Mouse (Mus musculus) lung, embryonic 15.5 days (tissue): ENCODE measurements around the gene Rcc2. TPM values are rescaled to one million over a fixed set of nuclear protein-coding genes. Genes with fewer than 3 reads are reported as not detected.

Source experiments
- ATAC-seq: fragments of 200-750 bp; cut with Nextera tagmentation; 2 replicates; pipeline ENCODE4 v1.8.0; 2017; ENCODE audit warnings: moderate number of reproducible peaks, borderline replicate concordance; ENCODE audit not compliant: low FRiP score, low TSS enrichment; ENCODE audit errors: extremely low read depth
- H3K27ac ChIP-seq: fragments of 300-500 bp; sonication (generic); 2 replicates; pipeline ENCODE4 v1.5.1; 2015; ENCODE audit warnings: moderate library complexity, mild to moderate bottlenecking, inconsistent platforms
- H3K27me3 ChIP-seq: fragments of 300-500 bp; sonication (generic); 2 replicates; pipeline ENCODE4 v1.6.1; 2015; ENCODE audit warnings: inconsistent platforms
- H3K36me3 ChIP-seq: fragments of 300-500 bp; sonication (generic); 2 replicates; pipeline ENCODE4 v1.6.1; 2015; ENCODE audit warnings: inconsistent platforms
- H3K4me1 ChIP-seq: fragments of 300-500 bp; sonication (generic); 2 replicates; pipeline ENCODE4 v1.6.1; 2015; ENCODE audit warnings: inconsistent platforms
- H3K4me2 ChIP-seq: fragments of 300-500 bp; sonication (generic); 2 replicates; pipeline ENCODE4 v1.6.1; 2015; ENCODE audit warnings: inconsistent platforms, mild to moderate bottlenecking, moderate library complexity
- H3K4me3 ChIP-seq: fragments of 300-500 bp; sonication (generic); 2 replicates; pipeline ENCODE4 v1.5.1; 2015; ENCODE audit warnings: mild to moderate bottlenecking, inconsistent platforms
- H3K9ac ChIP-seq: fragments of 300-500 bp; sonication (generic); 2 replicates; pipeline ENCODE4 v1.6.1; 2015; ENCODE audit warnings: inconsistent platforms
- H3K9me3 ChIP-seq: fragments of 300-500 bp; sonication (generic); 2 replicates; pipeline ENCODE4 v1.6.1; 2016; ENCODE audit warnings: inconsistent platforms
- WGBS: fragments of 180-500 bp; shearing (Covaris S2); methylation state at CpG from one replicate; pipeline ENCODE4 v1.1.7; 2015; 5-methylcytosine and 5-hydroxymethylcytosine counted together
- polyA plus RNA-seq: library from polyadenylated mRNA; unstranded; fragments of >200 nt; fragmentation: Nextera tagmentation; extraction: Ambion mirVana; gene quantifications from 2 replicates; pipeline ENCODE4 v1.2.1, GENCODE M21; 2015

Rcc2 gene
- polyA plus RNA-seq, 1 experiment from 2014 or later: 58.0 TPM

GRCm38 (mm10) chr4:140667802-140668201, 32.5 kb upstream of the Rcc2 start:
- Histone ChIP-seq H3K36me3 (no peaks in the 10 kb centered on the region), H3K27me3 (no peaks in the 10 kb centered on the region), H3K27ac (no peak overlapping the region), H3K4me3 (no peak overlapping the region), H3K9me3 (no peaks in the 10 kb centered on the region), H3K4me1 (peaks cover 29% of the 10 kb centered on the region), H3K4me2 (no peak overlapping the region), H3K9ac (no peak overlapping the region)
- 79% methylated on average over 8 of the region's 8 CpGs for WGBS
- ATAC-seq: no peak

- WGBS: 56% methylated on average over 12 of the region's 12 CpGs
- Histone ChIP-seq H3K27me3 (no peaks in the 10 kb centered on the region), H3K9me3 (no peaks in the 10 kb centered on the region), H3K27ac (no peak overlapping the region), H3K36me3 (no peaks in the 10 kb centered on the region), H3K4me1 (peaks cover 3% of the 10 kb centered on the region; the same call in 1 of the 2 replicates), H3K4me3 (no peak overlapping the region), H3K4me2 (no peak overlapping the region), H3K9ac (no peak overlapping the region)
- 0 out of 2 replicates have a peak, but pooled peaks have one; percentile 33 for ATAC-seq
Measured at GRCm38 (mm10) chr4:140673527-140674264, 26.6 kb upstream of the Rcc2 start.

- Histone ChIP-seq H3K4me2 (no peak overlapping the region), H3K9me3 (no peaks in the 10 kb centered on the region), H3K9ac (no peak overlapping the region), H3K4me1 (peaks cover 3% of the 10 kb centered on the region; the same call in 1 of the 2 replicates), H3K27ac (no peak overlapping the region), H3K4me3 (no peak overlapping the region), H3K27me3 (no peaks in the 10 kb centered on the region), H3K36me3 (no peaks in the 10 kb centered on the region)
- peak; percentile 25; the same call in 1 of the 2 replicates for ATAC-seq
- WGBS: 24% methylated on average over 13 of the region's 13 CpGs
Measured at GRCm38 (mm10) chr4:140674345-140674926, 25.9 kb upstream of the Rcc2 start.

- Histone ChIP-seq H3K36me3 (no peaks in the 10 kb centered on the region), H3K4me2 (no peak overlapping the region), H3K4me1 (peaks cover 5% of the 10 kb centered on the region), H3K9me3 (no peaks in the 10 kb centered on the region), H3K9ac (no peak overlapping the region), H3K27me3 (no peaks in the 10 kb centered on the region), H3K27ac (no peak overlapping the region), H3K4me3 (no peak overlapping the region)
- ATAC-seq: no peak; the same call in 1 of the 2 replicates
- 11% methylated on average over 5 of the region's 5 CpGs for WGBS
Measured at GRCm38 (mm10) chr4:140679038-140679437, 21.3 kb upstream of the Rcc2 start.

GRCm38 (mm10) chr4:140679723-140680380, 20.5 kb upstream of the Rcc2 start:
- H3K4me3 ChIP-seq: no peak overlapping the region
- peaks cover 13% of the 10 kb centered on the region for H3K4me1 ChIP-seq
- 21% methylated on average over 18 of the region's 18 CpGs for WGBS
- H3K9ac ChIP-seq: no peak overlapping the region
- no peak overlapping the region for H3K27ac ChIP-seq
- H3K9me3 ChIP-seq: no peaks in the 10 kb centered on the region
- ATAC-seq: 0 out of 2 replicates have a peak, but pooled peaks have one; percentile 36
- H3K4me2 ChIP-seq: peak overlapping the region; percentile 35
- no peaks in the 10 kb centered on the region for H3K36me3 ChIP-seq
- H3K27me3 ChIP-seq: no peaks in the 10 kb centered on the region

DNA sequence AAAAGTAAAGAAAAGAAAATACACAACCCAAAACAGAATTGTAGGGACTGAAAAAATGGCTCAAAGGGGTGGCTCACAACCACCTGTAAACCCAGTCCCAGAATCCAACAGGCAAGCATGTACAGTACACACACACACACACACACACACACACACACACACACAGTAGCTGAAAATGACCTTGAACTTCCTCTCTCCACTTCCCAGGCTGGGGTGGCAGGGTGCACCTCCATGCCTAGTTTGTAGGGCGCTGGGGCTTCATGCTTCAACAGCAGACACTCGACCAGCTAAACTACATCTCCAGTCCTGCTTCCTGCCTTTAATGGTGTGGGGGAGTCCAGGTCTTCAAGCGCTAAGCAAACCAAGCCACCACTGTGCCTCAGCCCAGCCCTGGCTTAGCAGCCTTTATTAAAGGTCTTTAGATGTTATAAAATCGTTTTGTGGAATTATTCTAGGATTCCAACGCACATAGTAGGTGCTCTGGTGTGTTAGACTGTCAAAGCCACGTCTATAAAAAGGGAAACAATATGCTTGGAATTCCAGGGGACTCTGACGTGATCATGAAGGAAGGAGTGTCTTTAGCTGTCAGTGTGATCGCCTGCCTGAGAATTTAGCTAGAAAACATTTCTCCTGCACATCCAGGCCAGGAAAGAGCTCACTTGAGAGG, 19.5 kb upstream of the Rcc2 start:
- Histone ChIP-seq H3K4me3 (no peak overlapping the region), H3K9ac (no peak overlapping the region), H3K9me3 (no peaks in the 10 kb centered on the region), H3K27me3 (no peaks in the 10 kb centered on the region), H3K27ac (no peak overlapping the region; the same call in 1 of the 2 replicates), H3K36me3 (no peaks in the 10 kb centered on the region), H3K4me2 (no peak overlapping the region), H3K4me1 (peaks cover 18% of the 10 kb centered on the region)
- 35% methylated on average over 8 of the region's 8 CpGs for WGBS
- ATAC-seq: no peak

- peak overlapping the region; percentile 71 for H3K27ac ChIP-seq
- no peaks in the 10 kb centered on the region for H3K36me3 ChIP-seq
- peaks cover 18% of the 10 kb centered on the region for H3K4me1 ChIP-seq
- H3K27me3 ChIP-seq: no peaks in the 10 kb centered on the region
- WGBS: 41% methylated on average over 8 of the region's 8 CpGs
- no peaks in the 10 kb centered on the region for H3K9me3 ChIP-seq
- no peak for ATAC-seq
- peak overlapping the region; percentile 43; the same call in 1 of the 2 replicates for H3K4me2 ChIP-seq
- no peak overlapping the region for H3K4me3 ChIP-seq
- no peak overlapping the region for H3K9ac ChIP-seq
Measured at GRCm38 (mm10) chr4:140683608-140684007, 16.7 kb upstream of the Rcc2 start.

- no peaks in the 10 kb centered on the region for H3K9me3 ChIP-seq
- peak overlapping the region; percentile 43 for H3K4me2 ChIP-seq
- 8% methylated on average over 16 of the region's 16 CpGs for WGBS
- H3K27me3 ChIP-seq: no peaks in the 10 kb centered on the region
- peak overlapping the region; percentile 71 for H3K27ac ChIP-seq
- ATAC-seq: peak; percentile 72
- peak overlapping the region; percentile 1; the same call in 1 of the 2 replicates for H3K4me3 ChIP-seq
- H3K36me3 ChIP-seq: no peaks in the 10 kb centered on the region
- H3K9ac ChIP-seq: no peak overlapping the region
- peaks cover 18% of the 10 kb centered on the region for H3K4me1 ChIP-seq
Measured at GRCm38 (mm10) chr4:140684141-140684871, 16.0 kb upstream of the Rcc2 start.

- Histone ChIP-seq H3K4me3 (no peak overlapping the region), H3K9me3 (no peaks in the 10 kb centered on the region), H3K4me1 (peaks cover 20% of the 10 kb centered on the region), H3K9ac (no peak overlapping the region), H3K4me2 (peak overlapping the region; percentile 43), H3K27me3 (no peaks in the 10 kb centered on the region), H3K36me3 (no peaks in the 10 kb centered on the region), H3K27ac (peak overlapping the region; percentile 71)
- ATAC-seq: no peak
- 24% methylated on average over 6 of the region's 6 CpGs for WGBS
Measured at GRCm38 (mm10) chr4:140684881-140685303, 15.4 kb upstream of the Rcc2 start.

DNA sequence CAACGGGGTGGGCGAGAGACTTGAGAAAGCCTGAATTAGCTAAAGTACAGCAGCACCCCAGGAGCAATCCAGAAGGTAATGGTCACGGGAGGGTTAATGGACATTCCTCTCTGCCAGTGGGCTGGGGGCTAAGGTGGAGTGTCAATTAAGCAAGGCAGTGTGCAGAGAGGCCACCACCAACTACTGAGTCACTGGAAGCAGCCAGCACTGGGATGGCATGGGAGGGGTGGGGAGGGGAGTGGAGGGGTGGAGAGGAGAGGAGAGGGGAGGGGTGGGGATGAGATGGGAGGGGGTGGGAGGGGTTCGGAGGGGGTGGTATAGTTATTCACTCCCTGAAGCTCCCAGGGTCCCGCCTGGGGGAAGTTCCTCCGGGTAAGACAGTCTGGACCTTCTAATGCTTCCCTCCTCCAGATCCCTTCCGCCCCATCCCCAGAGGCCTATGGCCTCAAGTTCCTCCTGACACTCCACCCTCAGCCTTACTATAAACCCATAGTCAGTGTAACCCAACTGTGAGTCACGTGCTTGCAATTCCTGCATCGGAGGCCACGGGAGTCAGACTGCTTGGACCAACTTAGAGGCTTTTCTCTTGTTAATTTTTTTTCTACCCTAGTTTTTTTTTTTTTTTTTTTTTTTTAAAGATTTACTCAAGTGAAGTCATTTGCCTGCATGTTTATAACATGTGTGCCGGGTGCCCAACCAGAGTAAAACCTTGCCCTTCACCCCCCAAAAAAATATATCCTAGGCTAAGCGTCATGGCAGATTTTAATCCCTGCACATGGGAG, 12.1 kb upstream of the Rcc2 start:
- no peak overlapping the region for H3K4me2 ChIP-seq
- no peak for ATAC-seq
- no peak overlapping the region for H3K9ac ChIP-seq
- no peak overlapping the region for H3K4me3 ChIP-seq
- no peaks in the 10 kb centered on the region for H3K36me3 ChIP-seq
- H3K9me3 ChIP-seq: no peaks in the 10 kb centered on the region
- H3K27ac ChIP-seq: no peak overlapping the region
- whole genome bisulfite sequencing: 46% methylated on average over 11 of the region's 12 CpGs
- H3K27me3 ChIP-seq: no peaks in the 10 kb centered on the region
- H3K4me1 ChIP-seq: peaks cover 24% of the 10 kb centered on the region
